In the genomic region with DNA sequence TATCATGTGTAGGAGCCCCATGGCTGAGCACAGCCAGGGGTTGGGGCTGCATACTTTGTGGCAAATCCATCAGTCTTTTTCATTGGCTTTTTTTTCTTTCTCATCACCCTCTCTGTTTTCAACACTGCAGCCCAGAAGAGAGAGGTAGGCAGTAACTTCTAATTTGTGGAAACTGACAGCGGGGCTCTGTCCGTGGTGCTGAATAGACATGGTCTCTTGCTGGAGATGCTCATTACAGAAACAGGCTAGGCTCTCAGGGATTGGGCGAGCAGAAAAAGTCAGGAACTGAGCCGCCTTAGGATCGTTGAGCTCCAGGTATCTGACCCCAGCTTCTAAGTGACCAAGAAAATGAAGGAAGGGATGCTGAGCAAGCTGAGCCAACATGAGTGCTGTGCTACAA, we compare ENCODE assay signal across 7 mouse cellular contexts.
DNase-seq lines count a peak whose midpoint lies in the region; ATAC-seq and TF ChIP-seq lines count a peak whose summit lies in the region.

No protein-coding gene starts in this region.

- intact Hi-C loops in left cerebral cortex, postnatal 36 days (cut with DNase I), result loop anchor here (5.0 kb wide), 1 partner anchor 71 kb away; no protein-coding TSS in a partner anchor

- no peak for TF ChIP-seq CTCF in G1E (IDR thresholded peaks at IDR 0.05; ENCODE audit: low read depth, low read length)

- WGBS in embryonic facial prominence, embryonic 10.5 days, result 5% methylated on average over 5 of the region's 5 CpGs
- WGBS in kidney, embryonic 16.5 days, result 2% methylated on average over 5 of the region's 5 CpGs

- no peak overlapping the region for H3K27ac ChIP-seq in embryonic facial prominence, embryonic 10.5 days (replicated peaks)
- H3K27ac ChIP-seq in kidney, embryonic 16.5 days (ENCODE audit: low read length), result no peak overlapping the region

- H3K4me2 ChIP-seq in kidney, embryonic 16.5 days (replicated peaks; ENCODE audit: low read depth, low read length), result no peak overlapping the region
- H3K4me2 ChIP-seq in myocyte (ENCODE audit: low read depth), result no peak overlapping the region

- no peaks in the 10 kb centered on the region for H3K9me3 ChIP-seq in G1E (replicated peaks)
- no peaks in the 10 kb centered on the region for H3K9me3 ChIP-seq in embryonic facial prominence, embryonic 10.5 days
- no peaks in the 10 kb centered on the region for H3K9me3 ChIP-seq in kidney, embryonic 16.5 days (ENCODE audit: low read length)

- H3K27me3 ChIP-seq in G1E (ENCODE audit: insufficient read depth, low read length) (no peaks in the 10 kb centered on the region), myocyte (ENCODE audit: control insufficient read depth, insufficient read depth, insufficient read length) (no peaks in the 10 kb centered on the region)
- no peaks in the 10 kb centered on the region for H3K27me3 ChIP-seq in embryonic facial prominence, embryonic 10.5 days (replicated peaks; ENCODE audit: low read depth, poor library complexity, severe bottlenecking)
- H3K27me3 ChIP-seq in kidney, embryonic 16.5 days (ENCODE audit: insufficient read depth, low read length), result no peaks in the 10 kb centered on the region

- H3K4me3 ChIP-seq in G1E (ENCODE audit: low read depth, low read length) (no peak overlapping the region), myocyte (no peak overlapping the region)
- no peak overlapping the region for H3K4me3 ChIP-seq in embryonic facial prominence, embryonic 10.5 days
- no peak overlapping the region for H3K4me3 ChIP-seq in kidney, embryonic 16.5 days (ENCODE audit: low read length)

- H3K4me1 ChIP-seq in G1E (ENCODE audit: insufficient read depth, low read depth, low read length), result no peaks in the 10 kb centered on the region
- no peaks in the 10 kb centered on the region for H3K4me1 ChIP-seq in embryonic facial prominence, embryonic 10.5 days
- H3K4me1 ChIP-seq in kidney, embryonic 16.5 days (ENCODE audit: insufficient read depth, low read length), result no peaks in the 10 kb centered on the region

- H3ac ChIP-seq in myocyte (ENCODE audit: control insufficient read depth, insufficient read length), result no peak overlapping the region

- no peaks in the 10 kb centered on the region for H3K36me3 ChIP-seq in G1E (replicated peaks)
- H3K36me3 ChIP-seq in embryonic facial prominence, embryonic 10.5 days (replicated peaks), result no peaks in the 10 kb centered on the region
- H3K36me3 ChIP-seq in kidney, embryonic 16.5 days (ENCODE audit: insufficient read depth, low read length), result no peaks in the 10 kb centered on the region
- no peaks in the 10 kb centered on the region for H3K36me3 ChIP-seq in myocyte (ENCODE audit: control insufficient read depth, insufficient read depth)

- no peak for ATAC-seq in G1E (ENCODE audit: extremely low read depth, insufficient number of reproducible peaks, low FRiP score, poor library complexity, severe bottlenecking)
- peak; percentile 76; the same call in 1 of the 2 replicates for ATAC-seq in kidney, embryonic 16.5 days (ENCODE audit: low FRiP score, low TSS enrichment)

- no peak overlapping the region for H3K9ac ChIP-seq in kidney, embryonic 16.5 days (replicated peaks; ENCODE audit: low read length)

- TF ChIP-seq POLR2A in myocyte (IDR thresholded peaks at IDR 0.05; ENCODE audit: insufficient read length, low read depth), result no peak

- no peaks in the 10 kb centered on the region for H3K79me2 ChIP-seq in myocyte (ENCODE audit: control insufficient read depth, insufficient read depth)

- peak; percentile 58 for DNase-seq in 416B (ENCODE audit: low read depth)
- DNase-seq in G1E (ENCODE audit: low spot score), result peak; percentile 2
- peak; percentile 82 for DNase-seq in embryonic facial prominence, embryonic 10.5 days (ENCODE audit: low spot score)
- no peak for DNase-seq in cerebellum, adult 9-11 months
- DNase-seq in left cerebral cortex, postnatal 36 days (ENCODE audit: low spot score in 2 of 2), result no peak

TF ChIP-seq in myocyte, 11 proteins besides CTCF, POLR2A, EP300 and RAD21:
- TF ChIP-seq CEBPB (IDR thresholded peaks at IDR 0.05; ENCODE audit: insufficient read depth, poor library complexity, severe bottlenecking) (no peak), REST (IDR thresholded peaks at IDR 0.05; ENCODE audit: insufficient read depth, insufficient read length) (peak; percentile 80), MAX (IDR thresholded peaks at IDR 0.05; ENCODE audit: low read depth) (peak; percentile 56), TCF3 (IDR thresholded peaks at IDR 0.05; ENCODE audit: insufficient read length, low read depth) (no peak)

Comparison
In these comparisons a context has a peak if more than half of its experiments do, and no peak if none do; other contexts are left out.
1. DNase-seq: peak in 416B (single experiment), G1E (single experiment) and embryonic facial prominence, embryonic 10.5 days (single experiment); none in cerebellum, adult 9-11 months (single experiment) and left cerebral cortex, postnatal 36 days (0 of 2).